Mouse (Mus musculus) MEL (cell line): ENCODE data around the gene Myo18a. TPM values are rescaled to one million over a fixed set of nuclear protein-coding genes. Genes with fewer than 3 reads are reported as not detected.

Experiments used
- DNase-seq: peaks from one replicate; pipeline ENCODE4 v3.0.0; 2011; ENCODE audit warnings: low read depth, low spot score
- H3K27ac ChIP-seq: 2 replicates; pipeline ENCODE4 v1.5.1; 2012; ENCODE audit warnings: low read depth, mild to moderate bottlenecking, control low read depth, low read length, moderate library complexity; ENCODE audit not compliant: control insufficient read depth
- H3K27me3 ChIP-seq, 2 experiments: fragments of 150-350 bp in 1 of 2; sonication (generic) in 1 of 2; 2 replicates each; pipeline ENCODE4 v1.6.1; 2012; ENCODE audit warnings: low read length in 2 of 2, mild to moderate bottlenecking in 2 of 2, improper control_type of control experiment in 1 of 2, moderate library complexity in 1 of 2; ENCODE audit not compliant: insufficient read depth in 2 of 2, control insufficient read depth in 1 of 2
- H3K36me3 ChIP-seq, 2 experiments: 2 replicates each; pipeline ENCODE4 v1.6.1; 2012 to 2014; ENCODE audit warnings: low read length in 2 of 2, improper control_type of control experiment in 1 of 2, inconsistent platforms in 1 of 2, mild to moderate bottlenecking in 1 of 2; ENCODE audit not compliant: insufficient read depth in 2 of 2, control insufficient read depth in 1 of 2
- H3K4me1 ChIP-seq, 2 experiments: fragments of 150-350 bp in 1 of 2; sonication (generic) in 1 of 2; 2 replicates each; pipeline ENCODE4 v1.6.1; 2012; ENCODE audit warnings: low read length in 2 of 2, improper control_type of control experiment in 1 of 2, mild to moderate bottlenecking in 1 of 2; ENCODE audit not compliant: insufficient read depth in 2 of 2, control insufficient read depth in 1 of 2
- H3K4me3 ChIP-seq, 2 experiments: fragments of 150-350 bp in 1 of 2; sonication (generic) in 1 of 2; 2 replicates each; pipeline ENCODE4 v1.5.1; 2012; ENCODE audit warnings: low read depth in 2 of 2, low read length in 2 of 2, mild to moderate bottlenecking in 2 of 2, moderate library complexity in 2 of 2, control low read depth in 1 of 2, improper control_type of control experiment in 1 of 2; ENCODE audit not compliant: control insufficient read depth in 1 of 2, insufficient read depth in 1 of 2
- H3K79me2 ChIP-seq: 2 replicates; pipeline ENCODE4 v1.6.1; 2012; ENCODE audit warnings: mild to moderate bottlenecking, low read length, moderate library complexity; ENCODE audit not compliant: control insufficient read depth, poor library complexity, insufficient read depth
- H3K9ac ChIP-seq: 2 replicates; pipeline ENCODE4 v1.6.1; 2012; ENCODE audit warnings: low read depth, mild to moderate bottlenecking, control low read depth, low read length, moderate library complexity; ENCODE audit not compliant: control insufficient read depth, poor library complexity, severe bottlenecking
- H3K9me3 ChIP-seq: fragments of 150-350 bp; sonication (generic); replicated peaks from 2 replicates; pipeline ENCODE4 v1.6.1; 2012; ENCODE audit warnings: mild to moderate bottlenecking, low read length, improper control_type of control experiment, moderate library complexity; ENCODE audit not compliant: insufficient read depth
- CHD1 ChIP-seq: IDR thresholded peaks from 2 replicates; pipeline ENCODE4 v1.6.1; 2012; ENCODE audit warnings: low read depth, mild to moderate bottlenecking, inconsistent platforms, low read length, improper control_type of control experiment
- CHD2 ChIP-seq: IDR thresholded peaks from 2 replicates; pipeline ENCODE4 v1.6.1; 2011; ENCODE audit warnings: low read length, improper control_type of control experiment
- CTCF ChIP-seq, 3 experiments: IDR thresholded peaks in 2 of 3; conservative IDR thresholded peaks in 1 of 3; 2 replicates each; pipeline ENCODE4 v1.5.1; 2011 to 2012; ENCODE audit warnings: low read length in 3 of 3, low read depth in 2 of 3, mild to moderate bottlenecking in 2 of 3, improper control_type of control experiment in 1 of 3, inconsistent platforms in 1 of 3, mixed read lengths in 1 of 3, moderate library complexity in 1 of 3; ENCODE audit not compliant: control insufficient read depth in 1 of 3, insufficient read depth in 1 of 3, poor library complexity in 1 of 3, severe bottlenecking in 1 of 3
- ELF1 ChIP-seq: IDR thresholded peaks from 2 replicates; pipeline ENCODE4 v1.6.1; 2014; ENCODE audit warnings: low read depth, mild to moderate bottlenecking, inconsistent platforms, low read length, improper control_type of control experiment, moderate library complexity
- EP300 ChIP-seq, 2 experiments: IDR thresholded peaks; 2 replicates each; pipeline ENCODE4 v1.6.1; 2011; ENCODE audit warnings: improper control_type of control experiment in 2 of 2, low read length in 2 of 2, low read depth in 1 of 2, mild to moderate bottlenecking in 1 of 2
- ETS1 ChIP-seq: IDR thresholded peaks from 2 replicates; pipeline ENCODE4 v1.6.1; 2012; ENCODE audit warnings: low read depth, mild to moderate bottlenecking, inconsistent platforms, low read length, improper control_type of control experiment, moderate library complexity
- GATA1 ChIP-seq: IDR thresholded peaks from 2 replicates; pipeline ENCODE4 v1.6.1; 2011; ENCODE audit warnings: low read depth, low read length, improper control_type of control experiment
- HCFC1 ChIP-seq: IDR thresholded peaks from 2 replicates; pipeline ENCODE4 v1.6.1; 2012; ENCODE audit warnings: low read depth, mild to moderate bottlenecking, inconsistent platforms, low read length, improper control_type of control experiment, moderate library complexity
- JUND ChIP-seq: IDR thresholded peaks from 2 replicates; pipeline ENCODE4 v1.6.1; 2011; ENCODE audit warnings: low read depth, mild to moderate bottlenecking, improper control_type of control experiment, low read length
- MAX ChIP-seq: IDR thresholded peaks from 2 replicates; pipeline ENCODE4 v1.6.1; 2011; ENCODE audit warnings: low read length, improper control_type of control experiment
- MAZ ChIP-seq: IDR thresholded peaks from 2 replicates; pipeline ENCODE4 v1.6.1; 2012; ENCODE audit warnings: low read depth, mild to moderate bottlenecking, inconsistent platforms, low read length, improper control_type of control experiment
- MEF2A ChIP-seq: IDR thresholded peaks from 2 replicates; pipeline ENCODE4 v1.6.1; 2014; ENCODE audit warnings: low read depth, mild to moderate bottlenecking, inconsistent platforms, low read length, improper control_type of control experiment; ENCODE audit not compliant: poor library complexity, insufficient replicate concordance, severe bottlenecking; ENCODE audit errors: extremely low read depth
- MXI1 ChIP-seq: IDR thresholded peaks from 2 replicates; pipeline ENCODE4 v1.6.1; 2011; ENCODE audit warnings: mild to moderate bottlenecking, low read depth, low read length, improper control_type of control experiment
- MYB ChIP-seq: IDR thresholded peaks from 2 replicates; pipeline ENCODE4 v1.6.1; 2011; ENCODE audit warnings: mild to moderate bottlenecking, low read depth, low read length, improper control_type of control experiment
- MYC ChIP-seq: IDR thresholded peaks from 2 replicates; pipeline ENCODE4 v1.6.1; 2011; ENCODE audit warnings: low read depth, mild to moderate bottlenecking, low read length, improper control_type of control experiment, moderate library complexity
- NRF1 ChIP-seq: IDR thresholded peaks from 2 replicates; pipeline ENCODE4 v1.6.1; 2014; ENCODE audit warnings: low read depth, mild to moderate bottlenecking, inconsistent platforms, low read length, improper control_type of control experiment, moderate library complexity; ENCODE audit not compliant: poor library complexity, insufficient read depth, severe bottlenecking
- POLR2A ChIP-seq, 2 experiments: IDR thresholded peaks; 2 replicates each; pipeline ENCODE4 v1.6.1; 2011 to 2012; ENCODE audit warnings: low read length in 2 of 2, mild to moderate bottlenecking in 2 of 2, control low read depth in 1 of 2, improper control_type of control experiment in 1 of 2, low read depth in 1 of 2, moderate library complexity in 1 of 2; ENCODE audit not compliant: control insufficient read depth in 1 of 2, insufficient read depth in 1 of 2, poor library complexity in 1 of 2
- POLR2AphosphoS5 ChIP-seq: IDR thresholded peaks from 2 replicates; pipeline ENCODE4 v1.6.1; 2012; ENCODE audit warnings: low read depth, borderline replicate concordance, mild to moderate bottlenecking, inconsistent platforms, low read length, moderate library complexity, mixed read lengths
- SIN3A ChIP-seq: IDR thresholded peaks from 2 replicates; pipeline ENCODE4 v1.6.1; 2012; ENCODE audit warnings: low read length, improper control_type of control experiment, inconsistent platforms
- TAL1 ChIP-seq: IDR thresholded peaks from 2 replicates; pipeline ENCODE4 v1.6.1; 2012; ENCODE audit warnings: mild to moderate bottlenecking, inconsistent platforms, low read length, moderate library complexity, mixed read lengths
- TBP ChIP-seq: IDR thresholded peaks from 2 replicates; pipeline ENCODE4 v1.8.0; 2011; ENCODE audit warnings: low read depth, low read length, improper control_type of control experiment
- TCF12 ChIP-seq: IDR thresholded peaks from 2 replicates; pipeline ENCODE4 v1.6.1; 2014; ENCODE audit warnings: low read depth, mild to moderate bottlenecking, inconsistent platforms, low read length, improper control_type of control experiment, moderate library complexity
- UBTF ChIP-seq: IDR thresholded peaks from 2 replicates; pipeline ENCODE4 v1.6.1; 2012; ENCODE audit warnings: low read depth, mild to moderate bottlenecking, inconsistent platforms, low read length, improper control_type of control experiment, moderate library complexity, borderline replicate concordance; ENCODE audit not compliant: insufficient read depth
- USF1 ChIP-seq: IDR thresholded peaks from 2 replicates; pipeline ENCODE4 v1.6.1; 2014; ENCODE audit warnings: low read depth, mild to moderate bottlenecking, inconsistent platforms, low read length, improper control_type of control experiment, moderate library complexity
- ZC3H11A ChIP-seq: IDR thresholded peaks from 2 replicates; pipeline ENCODE4 v1.6.1; 2012; ENCODE audit warnings: low read depth, mild to moderate bottlenecking, inconsistent platforms, low read length, improper control_type of control experiment
- ZMIZ1 ChIP-seq: IDR thresholded peaks from 2 replicates; pipeline ENCODE4 v1.6.1; 2012; ENCODE audit warnings: low read depth, mild to moderate bottlenecking, inconsistent platforms, low read length, improper control_type of control experiment, moderate library complexity
- polyA plus RNA-seq, 2 experiments: library from polyadenylated mRNA; stranded (reverse) in 1 of 2; unstranded in 1 of 2; fragments of >175 nt in 1 of 2; fragments of >200 nt in 1 of 2; gene quantifications; 2 replicates each; pipeline versions ENCODE4 v1.2.1 to v1.2.4; 2012; ENCODE audit warnings: low replicate concordance in 2 of 2, low read depth in 1 of 2; ENCODE audit not compliant: insufficient read length in 2 of 2, insufficient read depth in 1 of 2, missing spikeins in 1 of 2
- total RNA-seq: library from RNA; depleted of rRNA; stranded (reverse); fragments of 300-350 nt; gene quantifications from 2 replicates; pipeline ENCODE4 v1.2.3, GENCODE M21; 2012

The Myo18a gene
- total and polyA plus RNA-seq, 3 experiments = 13.1 to 18.0 TPM; not detected in 1

- H3K79me2 ChIP-seq = no peaks in the 10 kb centered on the region
- H3K36me3 ChIP-seq = peaks cover 0 to 11% of the 10 kb centered on the region in 2 experiments; a peak in 2 of 4 replicates
- peaks cover 10 to 14% of the 10 kb centered on the region in 2 experiments for H3K4me1 ChIP-seq
- no peaks in the 10 kb centered on the region for H3K27me3 ChIP-seq
- H3K27ac ChIP-seq = peak overlapping the region; percentile 31
- DNase-seq = peak; percentile 88
- peak overlapping the region; percentile 0 for H3K9ac ChIP-seq
- no peaks in the 10 kb centered on the region for H3K9me3 ChIP-seq
- H3K4me3 ChIP-seq = peak overlapping the region; percentile 0 to 35; a peak in 2 of 4 replicates
- TF ChIP-seq GATA1 (peak; percentile 43; the same call in 1 of the 2 replicates), MYC (peak; percentile 77), UBTF (0 out of 2 replicates have a peak, but pooled peaks have one; percentile 46), POLR2AphosphoS5 (no peak), MXI1 (peak; percentile 83), MAZ (no peak), MEF2A (peak; percentile 10; the same call in 1 of the 2 replicates), EP300 (IDR thresholded peaks at IDR 0.05; ENCODE audit: low read depth in 1 of 2, low read length in 2 of 2) (peak; percentile 33 to 57; a peak in 2 of 4 replicates), ZC3H11A (no peak), JUND (no peak), USF1 (peak; percentile 65), HCFC1 (peak; percentile 27; the same call in 1 of the 2 replicates), ZMIZ1 (no peak), MYB (no peak), POLR2A (IDR thresholded peaks at IDR 0.05; ENCODE audit: control insufficient read depth in 1 of 2, insufficient read depth in 1 of 2, low read depth in 1 of 2, low read length in 2 of 2, poor library complexity in 1 of 2) (no peak), TBP (peak; percentile 63; the same call in 1 of the 2 replicates), ETS1 (0 out of 2 replicates have a peak, but pooled peaks have one; percentile 6), MAX (peak; percentile 70), TAL1 (peak; percentile 56), SIN3A (peak; percentile 51), NRF1 (peak; percentile 53; the same call in 1 of the 2 replicates), CTCF (IDR thresholded peaks at IDR 0.05 in 2 of 3, conservative IDR thresholded peaks at IDR 0.05 in 1 of 3; ENCODE audit: control insufficient read depth in 1 of 3, insufficient read depth in 1 of 3, low read depth in 2 of 3, low read length in 3 of 3, poor library complexity in 1 of 3, severe bottlenecking in 1 of 3) (no peak), TCF12 (peak; percentile 42), CHD2 (no peak), CHD1 (no peak), ELF1 (0 out of 2 replicates have a peak, but pooled peaks have one; percentile 18)
Observed at GRCm38 (mm10) chr11:77771879-77772713, 9.1 kb downstream of the Myo18a start.
